Mouse (Mus musculus) forebrain, embryonic 12.5 days (tissue): ENCODE data around the gene Srgap2. TPM values are rescaled to one million over a fixed set of nuclear protein-coding genes. Genes with fewer than 3 reads are reported as not detected.

Experiments
- ATAC-seq: fragments of 200-750 bp; cut with Nextera tagmentation; 2 replicates; pipeline ENCODE4 v1.8.0; 2017; ENCODE audit warnings: moderate TSS enrichment; ENCODE audit not compliant: low FRiP score
- H3K27ac ChIP-seq: fragments of 300-500 bp; sonication (generic); 2 replicates; pipeline ENCODE4 v1.5.1; 2016; ENCODE audit warnings: mild to moderate bottlenecking
- H3K27me3 ChIP-seq: fragments of 300-500 bp; sonication (generic); 2 replicates; pipeline ENCODE4 v1.6.1; 2016; ENCODE audit warnings: mild to moderate bottlenecking
- H3K36me3 ChIP-seq: fragments of 300-500 bp; sonication (generic); replicated peaks from 2 replicates; pipeline ENCODE4 v1.6.1; 2016; ENCODE audit warnings: mild to moderate bottlenecking
- H3K4me1 ChIP-seq: fragments of 300-500 bp; sonication (generic); 2 replicates; pipeline ENCODE4 v1.6.1; 2016
- H3K4me2 ChIP-seq: fragments of 300-500 bp; sonication (generic); 2 replicates; pipeline ENCODE4 v1.6.1; 2016; ENCODE audit warnings: mild to moderate bottlenecking, moderate library complexity
- H3K4me3 ChIP-seq: fragments of 300-500 bp; sonication (generic); replicated peaks from 2 replicates; pipeline ENCODE4 v1.5.1; 2016; ENCODE audit warnings: mild to moderate bottlenecking
- H3K9ac ChIP-seq: fragments of 300-500 bp; sonication (generic); 2 replicates; pipeline ENCODE4 v1.6.1; 2016; ENCODE audit warnings: mild to moderate bottlenecking
- H3K9me3 ChIP-seq: fragments of 300-500 bp; sonication (generic); 2 replicates; pipeline ENCODE4 v1.6.1; 2016
- WGBS: fragments of 180-500 bp; shearing (Covaris S2); methylation state at CpG from one replicate; pipeline ENCODE4 v1.1.7; 2016; 5-methylcytosine and 5-hydroxymethylcytosine counted together
- polyA plus RNA-seq: library from polyadenylated mRNA; unstranded; fragments of >200 nt; fragmentation: Nextera tagmentation; extraction: Ambion mirVana; gene quantifications from 2 replicates; pipeline ENCODE4 v1.2.1, GENCODE M21; 2016

The Srgap2 gene
- polyA plus RNA-seq, 1 experiment from 2014 or later: 17.1 TPM

DNA sequence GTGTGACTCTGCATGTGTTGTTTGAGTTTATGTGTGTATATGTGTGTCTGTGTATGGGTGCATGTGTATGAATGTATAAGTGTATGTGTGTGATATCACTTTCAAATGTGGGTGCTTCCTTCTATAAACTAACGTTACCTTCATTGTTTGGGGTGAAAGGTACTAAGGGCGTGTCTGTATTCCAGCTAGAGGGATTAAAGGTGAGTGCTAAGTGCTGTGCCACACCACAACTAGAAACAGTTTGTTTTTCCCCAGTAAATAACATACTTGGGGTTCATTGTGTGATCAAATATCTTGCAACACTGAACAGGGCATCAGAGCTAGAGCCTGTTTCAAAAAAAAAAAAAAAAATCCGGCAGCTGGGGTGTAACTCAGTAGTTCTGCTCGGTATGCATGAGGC is 245.4 kb downstream of the Srgap2 start:
- 69% methylated on average over 4 of the region's 4 CpGs for WGBS

GRCm38 (mm10) chr1:131280280-131280679 is 246.9 kb downstream of the Srgap2 start:
- no peak overlapping the region for H3K9ac ChIP-seq
- no peak overlapping the region for H3K4me2 ChIP-seq
- H3K27me3 ChIP-seq: no peaks in the 10 kb centered on the region
- no peaks in the 10 kb centered on the region; the same call in 1 of the 2 replicates for H3K4me1 ChIP-seq
- ATAC-seq: no peak
- no peak overlapping the region for H3K4me3 ChIP-seq
- H3K36me3 ChIP-seq: no peaks in the 10 kb centered on the region
- no peak overlapping the region for H3K27ac ChIP-seq
- 64% methylated on average over 3 of the region's 3 CpGs for WGBS
- H3K9me3 ChIP-seq: no peaks in the 10 kb centered on the region

More for the DNA sequence above, 245.4 kb downstream of the Srgap2 start:
- H3K4me1 ChIP-seq: no peaks in the 10 kb centered on the region
- no peak overlapping the region for H3K9ac ChIP-seq
- H3K27me3 ChIP-seq: no peaks in the 10 kb centered on the region
- no peak overlapping the region for H3K4me2 ChIP-seq
- 0 out of 2 replicates have a peak, but pooled peaks cover 5% of the 10 kb centered on the region for H3K36me3 ChIP-seq
- no peak for ATAC-seq
- H3K4me3 ChIP-seq: no peak overlapping the region
- no peaks in the 10 kb centered on the region for H3K9me3 ChIP-seq
- H3K27ac ChIP-seq: no peak overlapping the region

- no peak within 1 kb of the TSS for H3K4me2 ChIP-seq
- ATAC-seq: no peak
- WGBS: 59% methylated on average over 4 of the region's 4 CpGs
- H3K36me3 ChIP-seq: no peaks in the 10 kb centered on the region
- H3K4me1 ChIP-seq: no peaks in the 10 kb centered on the region; the same call in 1 of the 2 replicates
- no peaks in the 10 kb centered on the region for H3K9me3 ChIP-seq
- no peak within 1 kb of the TSS for H3K9ac ChIP-seq
- no peak within 1 kb of the TSS for H3K27ac ChIP-seq
- H3K27me3 ChIP-seq: no peaks in the 10 kb centered on the region; the same call in 1 of the 2 replicates
- H3K4me3 ChIP-seq: no peak within 1 kb of the TSS
Measured at GRCm38 (mm10) chr1:131279456-131279776, 247.7 kb downstream of the Srgap2 start, which contains the start of gene Ikbke. Gene Ikbke, minus strand, starts transcription at chr1:131279606.

DNA sequence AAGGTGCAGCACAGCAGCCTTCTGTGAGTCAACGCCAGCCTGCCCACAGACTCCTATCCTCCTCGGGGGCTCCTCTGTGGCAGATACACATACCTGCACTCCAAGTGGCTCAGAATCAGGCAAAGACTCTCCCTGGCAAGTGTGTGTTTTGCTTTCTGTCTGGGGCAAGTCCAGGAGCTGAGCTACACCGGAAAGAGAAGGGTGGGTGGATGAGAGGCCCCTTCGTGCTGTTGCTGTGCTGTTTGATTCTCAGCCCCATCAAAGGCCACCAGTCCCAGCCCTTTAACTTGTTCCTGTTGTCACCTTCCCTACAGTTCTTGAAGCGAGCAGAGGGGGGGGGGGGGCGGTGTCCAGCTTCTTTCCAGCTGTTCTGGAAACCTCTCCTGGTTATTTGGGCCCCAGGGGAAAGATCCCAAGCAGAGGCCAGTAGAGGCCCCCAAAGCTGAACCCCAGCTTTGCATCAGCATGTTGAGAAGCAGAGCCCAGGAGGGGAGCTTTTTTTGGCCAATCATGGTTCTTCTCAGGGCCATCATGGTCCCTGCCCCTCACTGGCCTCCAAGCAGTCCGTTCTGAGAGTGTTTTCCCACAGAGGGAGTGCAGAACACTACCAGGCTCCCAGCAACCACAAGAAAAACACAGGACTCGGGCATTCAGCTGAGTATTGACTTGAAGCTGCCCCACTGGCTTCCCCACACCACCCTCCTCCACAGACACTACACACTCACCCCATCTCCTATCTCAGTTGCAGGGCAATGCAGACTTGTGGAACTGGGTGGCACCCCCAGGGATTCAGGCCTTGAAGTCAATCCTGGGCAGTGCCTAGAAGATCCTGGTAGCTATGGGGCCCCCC is 248.3 kb downstream of the Srgap2 start:
- 62% methylated on average over 8 of the region's 8 CpGs for WGBS
- no peaks in the 10 kb centered on the region; the same call in 1 of the 2 replicates for H3K4me1 ChIP-seq
- H3K27ac ChIP-seq: no peak overlapping the region
- no peaks in the 10 kb centered on the region for H3K9me3 ChIP-seq
- H3K27me3 ChIP-seq: no peaks in the 10 kb centered on the region; the same call in 1 of the 2 replicates
- no peak overlapping the region for H3K9ac ChIP-seq
- H3K36me3 ChIP-seq: no peaks in the 10 kb centered on the region
- ATAC-seq: no peak
- no peak overlapping the region for H3K4me3 ChIP-seq
- no peak overlapping the region for H3K4me2 ChIP-seq

- Histone ChIP-seq H3K9me3 (no peaks in the 10 kb centered on the region), H3K27me3 (no peaks in the 10 kb centered on the region; the same call in 1 of the 2 replicates), H3K27ac (no peak overlapping the region), H3K9ac (no peak overlapping the region), H3K4me2 (no peak overlapping the region), H3K4me3 (no peak overlapping the region), H3K4me1 (no peaks in the 10 kb centered on the region; the same call in 1 of the 2 replicates), H3K36me3 (no peaks in the 10 kb centered on the region)
- ATAC-seq: no peak
Measured at GRCm38 (mm10) chr1:131276831-131277230, 250.3 kb downstream of the Srgap2 start.

DNA sequence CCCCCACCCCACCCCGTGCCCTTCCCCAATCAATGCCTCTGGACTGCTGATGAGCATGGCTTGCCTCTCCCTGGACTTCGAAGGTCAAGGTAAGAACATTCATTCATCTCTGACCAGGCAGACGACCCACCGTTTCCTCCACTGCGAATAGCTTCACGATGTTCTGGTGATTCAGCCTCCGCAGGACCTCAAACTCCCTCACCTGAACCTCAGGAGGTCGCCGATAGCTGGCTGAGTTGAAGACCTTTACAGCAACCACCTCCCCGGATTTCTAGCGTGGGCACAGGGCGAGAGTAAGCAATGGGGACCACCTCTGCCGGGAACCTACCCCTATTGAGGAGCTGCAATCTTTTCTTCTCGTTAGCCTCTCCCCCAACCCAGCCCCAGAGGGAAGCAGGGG is 251.6 kb downstream of the Srgap2 start:
- H3K4me2 ChIP-seq: no peak overlapping the region
- H3K9ac ChIP-seq: no peak overlapping the region
- 86% methylated on average over 14 of the region's 14 CpGs for WGBS
- H3K9me3 ChIP-seq: no peaks in the 10 kb centered on the region
- no peaks in the 10 kb centered on the region for H3K36me3 ChIP-seq
- no peaks in the 10 kb centered on the region; the same call in 1 of the 2 replicates for H3K27me3 ChIP-seq
- no peaks in the 10 kb centered on the region; the same call in 1 of the 2 replicates for H3K4me1 ChIP-seq
- no peak overlapping the region for H3K27ac ChIP-seq
- ATAC-seq: no peak
- no peak overlapping the region for H3K4me3 ChIP-seq

DNA sequence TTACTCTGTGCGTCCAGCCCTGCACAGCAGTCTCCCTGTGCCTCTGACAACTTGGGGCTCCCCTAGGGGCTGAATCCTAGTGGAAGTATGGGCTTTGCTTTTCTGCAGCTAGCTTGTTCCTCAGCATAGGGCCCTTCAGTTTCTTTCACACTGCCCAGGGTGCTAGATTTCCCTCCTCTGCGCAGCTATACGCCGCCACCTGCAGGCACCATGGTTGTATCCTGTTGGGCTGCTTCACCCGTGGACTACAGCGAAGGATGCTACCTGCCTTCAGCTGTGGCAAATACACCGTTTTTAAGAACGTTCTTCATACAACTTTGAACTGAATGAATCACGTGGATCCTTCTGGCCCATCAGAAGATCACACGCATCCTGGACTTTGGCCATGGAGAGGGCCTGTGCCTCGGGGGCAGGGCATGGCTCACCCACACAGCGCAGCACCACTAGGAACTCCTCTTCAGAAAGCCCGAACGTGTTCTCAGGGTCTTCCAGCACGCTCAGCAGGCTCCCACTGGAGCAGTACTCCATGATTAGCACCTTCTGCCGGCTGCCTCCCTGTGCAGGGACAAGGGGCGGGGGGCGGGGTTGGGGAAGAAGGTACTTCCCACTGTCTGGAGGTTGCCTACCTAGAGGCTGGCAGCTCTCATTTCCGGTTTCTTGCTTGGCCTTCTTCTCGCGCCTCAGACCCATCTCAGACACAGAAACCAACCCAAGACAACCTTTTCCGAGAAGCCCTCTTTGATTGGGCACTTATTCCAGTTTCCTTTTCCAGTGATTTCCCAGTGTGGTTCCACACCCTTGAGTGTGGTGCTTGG is 252.2 kb downstream of the Srgap2 start:
- H3K9ac ChIP-seq: no peak overlapping the region; the same call in 1 of the 2 replicates
- no peaks in the 10 kb centered on the region; the same call in none of the 2 replicates for H3K27me3 ChIP-seq
- no peaks in the 10 kb centered on the region for H3K36me3 ChIP-seq
- ATAC-seq: no peak
- WGBS: 57% methylated on average over 22 of the region's 22 CpGs
- H3K4me1 ChIP-seq: peaks cover 2% of the 10 kb centered on the region
- no peak overlapping the region for H3K27ac ChIP-seq
- H3K4me2 ChIP-seq: no peak overlapping the region
- H3K9me3 ChIP-seq: no peaks in the 10 kb centered on the region
- H3K4me3 ChIP-seq: no peak overlapping the region

GRCm38 (mm10) chr1:131269797-131270578 is 257.2 kb downstream of the Srgap2 start:
- H3K4me3 ChIP-seq: no peak overlapping the region
- WGBS: 26% methylated on average over 22 of the region's 22 CpGs

DNA sequence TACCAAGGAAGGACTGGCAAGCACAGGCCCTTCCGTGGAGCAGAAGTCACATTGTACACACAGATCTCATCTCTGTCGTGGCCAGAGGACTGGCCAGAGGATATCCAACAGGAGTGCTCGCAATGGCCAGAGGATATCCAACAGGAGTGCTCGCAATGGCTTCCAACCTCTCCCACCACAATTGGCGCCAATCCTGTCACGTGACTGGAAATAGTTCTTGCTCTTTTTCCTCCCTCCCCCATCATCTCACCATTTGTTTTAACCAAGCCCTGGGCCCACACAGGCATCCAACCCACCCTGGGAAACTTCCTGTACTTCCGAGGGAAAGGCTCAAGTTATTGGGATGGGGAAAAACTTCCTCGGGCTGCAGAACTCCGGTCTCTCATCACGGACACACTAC is 258.4 kb downstream of the Srgap2 start:
- H3K36me3 ChIP-seq: no peaks in the 10 kb centered on the region
- H3K4me2 ChIP-seq: no peak overlapping the region
- no peak overlapping the region for H3K9ac ChIP-seq
- H3K27ac ChIP-seq: no peak overlapping the region
- peaks cover 3% of the 10 kb centered on the region for H3K4me1 ChIP-seq
- H3K27me3 ChIP-seq: peaks cover 6% of the 10 kb centered on the region; the same call in 1 of the 2 replicates
- 85% methylated on average over 10 of the region's 10 CpGs for WGBS
- no peaks in the 10 kb centered on the region for H3K9me3 ChIP-seq
- no peak overlapping the region for H3K4me3 ChIP-seq
- ATAC-seq: no peak

More at GRCm38 (mm10) chr1:131269797-131270578, 257.2 kb downstream of the Srgap2 start:
- Histone ChIP-seq H3K9ac (no peak overlapping the region), H3K27ac (no peak overlapping the region), H3K4me2 (peak overlapping the region; percentile 31), H3K9me3 (no peaks in the 10 kb centered on the region), H3K4me1 (peaks cover 3% of the 10 kb centered on the region), H3K27me3 (peaks cover 6% of the 10 kb centered on the region), H3K36me3 (no peaks in the 10 kb centered on the region)
- peak; percentile 76 for ATAC-seq

DNA sequence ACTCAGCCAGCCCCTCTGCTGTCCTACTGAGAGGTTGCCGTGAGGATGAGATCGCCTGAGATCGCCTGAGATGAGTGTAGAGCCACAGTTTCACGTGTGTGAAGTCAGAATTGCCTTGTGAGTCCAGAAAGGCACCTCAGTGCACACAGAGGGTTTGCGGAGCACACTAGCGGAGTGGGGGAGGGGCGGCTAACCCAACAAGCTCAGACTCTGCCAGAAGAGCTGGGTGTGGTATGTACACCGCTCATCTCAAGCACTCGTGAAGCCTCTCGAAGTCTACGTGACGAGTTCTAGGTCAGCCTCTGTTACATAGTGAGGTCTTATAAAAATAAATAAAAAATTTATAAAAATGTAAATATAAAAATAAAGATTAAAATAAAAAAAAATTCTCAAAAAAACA is 263.2 kb downstream of the Srgap2 start:
- Histone ChIP-seq H3K9me3 (no peaks in the 10 kb centered on the region), H3K4me1 (0 out of 2 replicates have a peak, but pooled peaks cover 2% of the 10 kb centered on the region), H3K27me3 (no peaks in the 10 kb centered on the region; the same call in 1 of the 2 replicates), H3K9ac (no peak overlapping the region), H3K4me3 (no peak overlapping the region), H3K27ac (no peak overlapping the region), H3K36me3 (no peaks in the 10 kb centered on the region), H3K4me2 (no peak overlapping the region)
- ATAC-seq: no peak
- 74% methylated on average over 12 of the region's 12 CpGs for WGBS

DNA sequence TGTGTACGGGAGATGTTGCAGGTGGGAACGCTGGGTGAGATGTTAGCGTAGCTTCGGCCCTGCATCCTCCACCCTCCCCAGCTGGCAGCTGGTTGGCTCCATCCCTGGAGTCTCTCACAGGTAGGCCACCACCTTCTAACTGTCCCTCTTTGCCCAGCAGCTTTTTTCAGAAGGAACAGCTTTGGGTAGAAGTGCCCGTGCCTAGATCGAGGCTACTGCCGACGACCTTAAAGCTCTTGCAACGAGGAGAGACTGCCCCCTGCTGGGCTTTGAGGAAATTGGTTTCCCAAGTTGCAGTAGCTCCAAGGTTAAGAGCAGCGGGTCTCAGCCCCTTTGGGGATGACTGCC is 266.9 kb downstream of the Srgap2 start:
- 0 out of 2 replicates have a peak, but pooled peaks have one; percentile 23 for ATAC-seq
- Histone ChIP-seq H3K27me3 (no peaks in the 10 kb centered on the region; the same call in 1 of the 2 replicates), H3K27ac (no peak overlapping the region), H3K36me3 (no peaks in the 10 kb centered on the region), H3K9ac (no peak overlapping the region), H3K9me3 (no peaks in the 10 kb centered on the region), H3K4me3 (no peak overlapping the region), H3K4me1 (0 out of 2 replicates have a peak, but pooled peaks cover 2% of the 10 kb centered on the region), H3K4me2 (no peak overlapping the region)
- WGBS: 31% methylated on average over 10 of the region's 10 CpGs
